Mouse (Mus musculus): ENCODE data around the gene Nfatc3.

GRCm38 (mm10) chr8:106168356-106169016 lies 109.8 kb downstream of the Nfatc3 start, which contains the start of gene Slc7a6:
- TF ChIP-seq CTCF (IDR thresholded peaks at IDR 0.05; ENCODE audit: borderline replicate concordance, insufficient read depth, low read length) (no peak), POLR2A (IDR thresholded peaks at IDR 0.05; ENCODE audit: low read depth, low read length) (peak; percentile 90)

Data from embryonic fibroblast, embryonic 13.5 days (primary cell).